Mouse (Mus musculus) ES-Bruce4 (cell line): ENCODE measurements around the gene Slc25a47. TPM values are rescaled to one million over a fixed set of nuclear protein-coding genes. Genes with fewer than 3 reads are reported as not detected.

ENCODE experiments used
- H3K27ac ChIP-seq: 2 replicates; pipeline ENCODE4 v1.5.1; 2012; ENCODE audit warnings: low read length, inconsistent platforms; ENCODE audit not compliant: insufficient read depth
- H3K27me3 ChIP-seq: 2 replicates; pipeline ENCODE4 v1.6.1; 2012; ENCODE audit warnings: mild to moderate bottlenecking, low read length, inconsistent platforms; ENCODE audit not compliant: control insufficient read depth, poor library complexity, insufficient read depth, severe bottlenecking
- H3K36me3 ChIP-seq: 2 replicates; pipeline ENCODE4 v1.6.1; 2012; ENCODE audit warnings: inconsistent platforms, mild to moderate bottlenecking, low read length, moderate library complexity; ENCODE audit not compliant: control insufficient read depth, poor library complexity, insufficient read depth, severe bottlenecking
- H3K4me1 ChIP-seq: one replicate; pipeline ENCODE4 v1.8.1; 2011; ENCODE audit warnings: low read length; ENCODE audit not compliant: control insufficient read depth, insufficient read depth
- H3K4me3 ChIP-seq: 2 replicates; pipeline ENCODE4 v1.5.1; 2011; ENCODE audit warnings: low read depth, mild to moderate bottlenecking, low read length
- H3K9ac ChIP-seq: 2 replicates; pipeline ENCODE4 v1.6.1; 2012; ENCODE audit warnings: low read depth, mild to moderate bottlenecking, inconsistent platforms; ENCODE audit not compliant: poor library complexity, severe bottlenecking
- H3K9me3 ChIP-seq: replicated peaks from 2 replicates; pipeline ENCODE4 v1.6.1; 2012; ENCODE audit warnings: mild to moderate bottlenecking, low read length, inconsistent platforms; ENCODE audit not compliant: control insufficient read depth, poor library complexity, insufficient read depth, severe bottlenecking
- CTCF ChIP-seq: IDR thresholded peaks from one replicate; pipeline ENCODE4 v1.8.1; 2011; ENCODE audit warnings: low read depth, low read length
- EP300 ChIP-seq: IDR thresholded peaks from 2 replicates; pipeline ENCODE4 v1.6.1; 2011; ENCODE audit warnings: low read depth, low read length; ENCODE audit not compliant: insufficient read depth
- POLR2A ChIP-seq: IDR thresholded peaks from one replicate; pipeline ENCODE4 v1.8.1; 2011; ENCODE audit warnings: low read length; ENCODE audit not compliant: insufficient read depth
- polyA plus RNA-seq: library from polyadenylated mRNA; stranded (reverse); fragments of >200 nt; gene quantifications from 2 replicates; pipeline ENCODE4 v1.2.4, GENCODE M21; 2011; ENCODE audit warnings: low read depth; ENCODE audit not compliant: missing spikeins, insufficient read depth, insufficient read length

Gene Slc25a47
- polyA plus RNA-seq, 1 experiment, result 3.6 TPM

DNA sequence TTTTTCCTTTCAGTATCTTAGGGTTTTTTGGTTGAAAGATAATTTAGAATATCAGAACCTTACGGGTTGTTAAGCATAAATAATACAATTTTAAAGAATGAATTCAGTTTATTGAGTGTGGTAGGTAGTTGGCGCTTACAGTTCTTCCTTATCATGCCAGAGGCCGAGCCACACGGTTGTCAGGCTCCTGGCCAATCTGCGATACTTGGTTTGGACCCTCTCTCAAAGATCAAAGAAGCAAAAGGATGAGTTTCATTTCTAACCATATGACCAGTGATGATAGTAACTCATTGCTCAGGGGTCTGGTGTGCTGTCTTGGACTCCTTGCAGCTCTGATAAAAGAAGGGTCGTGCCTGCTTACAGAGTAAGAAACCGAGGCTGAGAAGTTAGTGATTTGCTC, 25.5 kb upstream of the Slc25a47 start:
- Histone ChIP-seq H3K27me3 (no peaks in the 10 kb centered on the region), H3K9me3 (no peaks in the 10 kb centered on the region), H3K4me3 (no peak overlapping the region), H3K36me3 (peaks cover 69% of the 10 kb centered on the region), H3K27ac (no peak overlapping the region), H3K4me1 (no peaks in the 10 kb centered on the region), H3K9ac (no peak overlapping the region)
- no peak for TF ChIP-seq EP300

DNA sequence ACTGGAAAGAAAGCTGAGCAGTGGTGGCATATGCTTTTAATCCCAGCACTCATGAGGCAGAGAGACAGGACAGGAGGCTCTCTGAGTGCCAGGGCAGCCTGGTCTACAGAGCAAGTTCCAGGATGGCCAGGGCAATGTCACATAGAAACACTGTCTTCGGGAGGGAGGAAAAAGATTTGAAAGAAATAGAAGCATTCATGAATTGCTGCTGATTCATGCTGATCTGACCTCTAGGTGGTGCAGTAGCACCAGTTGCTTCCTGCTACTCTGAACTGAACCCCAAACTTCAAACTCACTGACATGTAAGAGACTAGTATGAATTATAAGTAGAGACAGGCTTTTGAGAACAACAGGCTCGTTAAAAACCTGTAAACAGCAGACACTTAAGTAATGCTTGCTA, 24.7 kb upstream of the Slc25a47 start:
- H3K4me1 ChIP-seq, result no peaks in the 10 kb centered on the region
- H3K9me3 ChIP-seq, result no peaks in the 10 kb centered on the region
- TF ChIP-seq CTCF (no peak), POLR2A (no peak), EP300 (no peak)
- no peak overlapping the region for H3K4me3 ChIP-seq
- no peaks in the 10 kb centered on the region for H3K27me3 ChIP-seq
- H3K9ac ChIP-seq, result no peak overlapping the region
- H3K36me3 ChIP-seq, result peaks cover 68% of the 10 kb centered on the region
- no peak overlapping the region for H3K27ac ChIP-seq

DNA sequence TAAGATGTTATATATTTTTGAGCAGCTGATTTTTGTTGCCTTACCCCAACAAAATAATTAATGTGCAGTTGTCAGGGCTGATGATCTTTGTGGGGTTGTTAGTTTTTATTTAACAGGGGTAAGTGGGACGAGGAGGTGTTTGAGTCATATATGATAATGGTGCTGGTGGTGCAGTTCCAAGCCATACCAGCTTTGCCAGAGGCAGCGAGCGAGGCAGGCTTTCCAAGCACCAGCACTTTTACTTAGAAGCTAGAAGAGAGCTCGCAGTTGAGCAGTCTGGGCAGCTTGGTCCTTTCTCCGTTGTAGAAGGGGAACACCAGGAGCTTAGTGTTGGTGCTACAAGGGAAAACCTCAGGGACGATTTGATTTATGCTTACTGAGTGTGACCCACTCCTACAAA, 23.4 kb upstream of the Slc25a47 start:
- no peaks in the 10 kb centered on the region for H3K9me3 ChIP-seq
- TF ChIP-seq POLR2A (no peak), CTCF (no peak), EP300 (no peak)
- peaks cover 64% of the 10 kb centered on the region for H3K36me3 ChIP-seq
- no peaks in the 10 kb centered on the region for H3K4me1 ChIP-seq
- H3K4me3 ChIP-seq, result no peak overlapping the region
- H3K27me3 ChIP-seq, result no peaks in the 10 kb centered on the region
- no peak overlapping the region for H3K27ac ChIP-seq
- H3K9ac ChIP-seq, result no peak overlapping the region

DNA sequence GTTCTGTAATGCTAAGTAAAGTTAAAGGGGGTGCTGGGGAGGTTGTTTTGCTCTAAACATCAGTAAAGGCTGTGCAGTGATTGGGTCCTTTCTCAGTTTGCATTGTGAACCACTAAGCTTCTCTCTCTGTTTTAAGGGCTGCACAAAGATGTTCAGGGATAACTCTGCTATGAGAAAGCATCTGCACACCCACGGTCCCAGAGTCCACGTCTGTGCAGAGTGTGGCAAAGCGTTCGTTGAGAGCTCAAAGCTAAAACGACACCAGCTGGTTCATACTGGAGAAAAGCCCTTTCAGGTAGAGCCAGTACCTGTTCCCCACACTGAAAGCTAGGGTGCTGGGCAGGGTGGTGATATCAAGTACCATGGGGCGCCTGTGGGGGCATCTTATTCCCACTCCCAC, 21.4 kb upstream of the Slc25a47 start:
- Histone ChIP-seq H3K36me3 (peaks cover 47% of the 10 kb centered on the region), H3K9me3 (no peaks in the 10 kb centered on the region)
- TF ChIP-seq POLR2A (no peak), EP300 (no peak), CTCF (no peak)

DNA sequence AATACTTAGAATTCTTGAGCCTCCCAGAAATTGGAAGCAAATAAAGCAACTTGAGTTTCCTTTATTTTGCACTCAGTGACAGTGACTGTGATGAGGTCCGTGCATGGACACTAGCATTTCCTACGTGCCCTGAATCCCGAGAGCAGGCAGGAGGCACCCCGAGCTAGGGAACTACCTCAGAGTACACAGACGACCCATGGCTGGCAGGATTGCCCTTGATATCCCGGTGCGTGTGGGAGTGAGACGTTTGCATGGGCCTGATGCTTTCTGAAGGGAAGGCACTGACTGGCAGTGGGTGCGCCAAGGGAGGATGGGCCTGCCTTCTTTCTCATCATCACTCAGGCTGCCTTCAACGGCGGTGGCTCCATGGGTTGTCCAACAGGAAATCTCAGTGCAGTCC, 19.3 kb upstream of the Slc25a47 start:
- peaks cover 38% of the 10 kb centered on the region for H3K36me3 ChIP-seq

More for the DNA sequence above, 21.4 kb upstream of the Slc25a47 start:
- no peak overlapping the region for H3K4me3 ChIP-seq
- no peak overlapping the region for H3K9ac ChIP-seq
- H3K27ac ChIP-seq, result no peak overlapping the region
- no peaks in the 10 kb centered on the region for H3K4me1 ChIP-seq
- no peaks in the 10 kb centered on the region for H3K27me3 ChIP-seq

DNA sequence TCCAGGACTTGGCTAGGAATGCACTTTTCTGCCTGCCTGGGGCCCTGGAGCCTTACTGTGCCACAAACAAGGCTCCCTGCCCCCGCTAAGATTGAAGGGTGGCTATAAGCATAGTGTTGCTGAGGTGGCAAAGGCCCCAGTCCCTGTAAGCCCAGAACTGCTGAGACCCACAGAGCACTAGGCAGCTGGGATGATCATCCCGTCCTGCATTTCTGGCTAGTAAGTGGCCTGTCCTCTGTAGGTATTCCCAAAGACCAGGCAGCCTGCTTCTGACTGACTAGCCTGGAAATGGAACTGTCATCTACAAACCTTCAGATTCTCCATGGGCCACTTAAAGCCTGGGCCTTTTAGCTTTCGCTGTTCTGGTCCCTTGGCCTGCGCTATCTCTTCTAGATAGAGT, 15.4 kb upstream of the Slc25a47 start:
- H3K4me3 ChIP-seq, result no peak overlapping the region
- H3K9ac ChIP-seq, result no peak overlapping the region
- peaks cover 10% of the 10 kb centered on the region for H3K36me3 ChIP-seq
- TF ChIP-seq CTCF, result no peak
- TF ChIP-seq POLR2A, result no peak
- TF ChIP-seq EP300, result no peak
- no peaks in the 10 kb centered on the region for H3K4me1 ChIP-seq
- no peaks in the 10 kb centered on the region for H3K9me3 ChIP-seq
- no peak overlapping the region for H3K27ac ChIP-seq
- H3K27me3 ChIP-seq, result no peaks in the 10 kb centered on the region

More for the DNA sequence above, 19.3 kb upstream of the Slc25a47 start:
- H3K4me1 ChIP-seq, result no peaks in the 10 kb centered on the region
- no peak for TF ChIP-seq POLR2A
- TF ChIP-seq EP300, result no peak
- TF ChIP-seq CTCF, result no peak
- no peak overlapping the region for H3K27ac ChIP-seq
- no peak overlapping the region for H3K4me3 ChIP-seq
- H3K9ac ChIP-seq, result no peak overlapping the region
- H3K27me3 ChIP-seq, result no peaks in the 10 kb centered on the region
- H3K9me3 ChIP-seq, result no peaks in the 10 kb centered on the region

DNA sequence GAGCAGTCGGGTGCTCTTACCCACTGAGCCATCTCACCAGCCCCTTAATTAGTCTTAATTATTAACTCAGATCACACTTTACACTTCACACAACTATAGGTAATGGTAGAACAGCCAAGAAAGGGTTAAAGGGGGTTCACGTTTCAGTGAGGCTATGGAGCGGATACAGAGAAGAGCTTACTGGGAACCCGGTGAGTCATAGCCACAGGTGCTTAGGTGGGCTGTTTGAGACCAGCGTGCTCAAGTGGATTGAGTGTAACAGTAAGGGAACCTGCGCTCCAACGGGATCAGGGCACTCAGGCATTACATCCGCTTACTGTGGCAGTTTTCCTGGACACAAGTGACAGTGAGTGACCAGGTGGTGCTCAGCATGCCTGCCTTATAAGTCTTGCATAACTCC, 12.8 kb upstream of the Slc25a47 start:
- no peaks in the 10 kb centered on the region for H3K36me3 ChIP-seq
- H3K9me3 ChIP-seq, result no peaks in the 10 kb centered on the region
- H3K9ac ChIP-seq, result no peak overlapping the region
- TF ChIP-seq CTCF (no peak), EP300 (no peak)
- no peak overlapping the region for H3K4me3 ChIP-seq
- H3K27ac ChIP-seq, result no peak overlapping the region
- H3K27me3 ChIP-seq, result no peaks in the 10 kb centered on the region
- no peaks in the 10 kb centered on the region for H3K4me1 ChIP-seq
